Mouse (Mus musculus): ENCODE measurements at regions not wholly inside any gene's neighbourhood (a gene's known extent, or its start where the extent isn't known, plus 50 kb on each side); places are given as distances from the start of the nearest gene placed in this dataset.
"Not testable (repeated sequence)": the region's sequence is repeated elsewhere in the genome, so short reads cannot be mapped to it uniquely, and the experiment has no call there.

GRCm38 (mm10) chr8:109312731-109313130 lies 181.1 kb upstream of the Pmfbp1 start:
- DNase-seq (ENCODE audit: low spot score), result peak; percentile 57

GRCm38 (mm10) chr8:109320955-109321354 lies 172.9 kb upstream of the Pmfbp1 start:
- DNase-seq (ENCODE audit: low spot score), result no peak

GRCm38 (mm10) chr8:109323351-109323750 lies 170.5 kb upstream of the Pmfbp1 start:
- DNase-seq (ENCODE audit: low spot score), result no peak

GRCm38 (mm10) chr8:109324241-109324640 lies 169.6 kb upstream of the Pmfbp1 start:
- DNase-seq (ENCODE audit: low spot score), result no peak

- DNase-seq (ENCODE audit: low spot score), result no peak
These were observed 157.6 kb upstream of the Pmfbp1 start for GRCm38 (mm10) chr8:109336203-109336602.

GRCm38 (mm10) chr8:109338220-109338835 lies 155.5 kb upstream of the Pmfbp1 start:
- DNase-seq (ENCODE audit: low spot score), result no peak

- DNase-seq (ENCODE audit: low spot score), result not testable (repeated sequence)
These were observed 153.2 kb upstream of the Pmfbp1 start for GRCm38 (mm10) chr8:109340647-109341046.

GRCm38 (mm10) chr8:109355168-109355567 lies 138.7 kb upstream of the Pmfbp1 start:
- DNase-seq (ENCODE audit: low spot score), result no peak

- DNase-seq (ENCODE audit: low spot score), result no peak
These were observed 134.3 kb upstream of the Pmfbp1 start for GRCm38 (mm10) chr8:109359396-109360051.

GRCm38 (mm10) chr8:109360081-109360715 lies 133.6 kb upstream of the Pmfbp1 start:
- DNase-seq (ENCODE audit: low spot score), result peak; percentile 14

GRCm38 (mm10) chr8:109360904-109361303 lies 132.9 kb upstream of the Pmfbp1 start:
- peak; percentile 55 for DNase-seq (ENCODE audit: low spot score)

GRCm38 (mm10) chr8:109361575-109362361 lies 132.1 kb upstream of the Pmfbp1 start:
- no peak for DNase-seq (ENCODE audit: low spot score)

GRCm38 (mm10) chr8:109363185-109363845 lies 130.5 kb upstream of the Pmfbp1 start:
- no peak for DNase-seq (ENCODE audit: low spot score)

GRCm38 (mm10) chr8:109373977-109374376 lies 119.8 kb upstream of the Pmfbp1 start:
- no peak for DNase-seq (ENCODE audit: low spot score)

- no peak for DNase-seq (ENCODE audit: low spot score)
These were observed 108.9 kb upstream of the Pmfbp1 start for GRCm38 (mm10) chr8:109384881-109385280.

- no peak for DNase-seq (ENCODE audit: low spot score)
These were observed 98.5 kb upstream of the Pmfbp1 start for GRCm38 (mm10) chr8:109395133-109395855.

- DNase-seq (ENCODE audit: low spot score), result no peak
These were observed 94.2 kb upstream of the Pmfbp1 start for GRCm38 (mm10) chr8:109399616-109400015.

- DNase-seq (ENCODE audit: low spot score), result no peak
These were observed 93.6 kb upstream of the Pmfbp1 start for GRCm38 (mm10) chr8:109400192-109400591.

GRCm38 (mm10) chr8:109407913-109408312 lies 85.9 kb upstream of the Pmfbp1 start:
- DNase-seq (ENCODE audit: low spot score), result no peak

GRCm38 (mm10) chr8:109410531-109410930 lies 83.3 kb upstream of the Pmfbp1 start:
- DNase-seq (ENCODE audit: low spot score), result no peak

- DNase-seq (ENCODE audit: low spot score), result no peak
These were observed 80.4 kb upstream of the Pmfbp1 start for GRCm38 (mm10) chr8:109413386-109413785.
